Mouse (Mus musculus) testis, adult 2 months (tissue): ENCODE measurements around the gene Kcnc1.

ENCODE experiments used
- CTCF ChIP-seq: fragments of 200-500 bp; IDR thresholded peaks from 2 replicates; pipeline ENCODE4 v1.5.1; 2012; ENCODE audit warnings: low read depth, mild to moderate bottlenecking, inconsistent platforms, low read length, moderate library complexity; ENCODE audit not compliant: control insufficient read depth, insufficient read depth, insufficient replicate concordance
- POLR2A ChIP-seq: fragments of 200-500 bp; IDR thresholded peaks from 2 replicates; pipeline ENCODE4 v1.6.1; 2012; ENCODE audit warnings: low read depth, mild to moderate bottlenecking, inconsistent platforms, low read length, moderate library complexity; ENCODE audit not compliant: control insufficient read depth

DNA sequence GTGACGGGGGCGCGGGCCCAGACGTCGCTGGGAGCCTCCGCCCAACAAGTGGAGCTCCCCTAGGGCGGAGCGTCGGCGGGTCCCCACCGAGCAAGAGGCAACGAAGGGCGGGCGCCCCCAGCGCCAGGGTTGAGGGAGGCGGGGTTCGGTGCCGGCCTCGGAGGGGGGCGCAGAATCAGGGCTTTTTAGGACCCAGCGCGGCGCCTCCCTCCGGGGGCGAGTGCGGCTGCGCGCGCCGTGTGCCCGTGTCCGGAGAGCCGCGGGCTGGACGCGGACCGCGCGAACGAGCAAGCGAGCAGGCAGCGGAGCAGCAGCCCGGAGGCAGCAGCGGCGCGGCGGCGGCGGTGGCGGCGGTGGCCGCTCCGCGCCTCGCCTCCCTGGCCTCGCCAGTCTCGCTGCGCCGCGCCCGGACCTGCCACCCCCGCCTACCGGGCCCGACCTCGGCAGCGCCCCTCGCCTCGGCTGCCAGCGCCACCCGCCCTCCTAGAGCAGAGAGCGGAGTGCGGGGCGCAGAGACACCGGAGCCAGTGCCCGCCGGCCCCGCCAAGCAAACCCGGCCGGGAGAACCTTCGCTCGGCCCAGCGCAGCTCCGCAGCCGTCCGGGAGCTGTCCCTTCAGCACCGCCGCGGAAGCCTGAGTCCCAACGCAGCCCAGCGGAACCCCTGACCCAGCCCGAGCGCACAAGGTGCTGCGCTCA, at the start of gene Kcnc1:
- TF ChIP-seq POLR2A = no peak
- TF ChIP-seq CTCF = no peak
